Mouse (Mus musculus): Measurements from ENCODE around the gene Zfp84.

DNA sequence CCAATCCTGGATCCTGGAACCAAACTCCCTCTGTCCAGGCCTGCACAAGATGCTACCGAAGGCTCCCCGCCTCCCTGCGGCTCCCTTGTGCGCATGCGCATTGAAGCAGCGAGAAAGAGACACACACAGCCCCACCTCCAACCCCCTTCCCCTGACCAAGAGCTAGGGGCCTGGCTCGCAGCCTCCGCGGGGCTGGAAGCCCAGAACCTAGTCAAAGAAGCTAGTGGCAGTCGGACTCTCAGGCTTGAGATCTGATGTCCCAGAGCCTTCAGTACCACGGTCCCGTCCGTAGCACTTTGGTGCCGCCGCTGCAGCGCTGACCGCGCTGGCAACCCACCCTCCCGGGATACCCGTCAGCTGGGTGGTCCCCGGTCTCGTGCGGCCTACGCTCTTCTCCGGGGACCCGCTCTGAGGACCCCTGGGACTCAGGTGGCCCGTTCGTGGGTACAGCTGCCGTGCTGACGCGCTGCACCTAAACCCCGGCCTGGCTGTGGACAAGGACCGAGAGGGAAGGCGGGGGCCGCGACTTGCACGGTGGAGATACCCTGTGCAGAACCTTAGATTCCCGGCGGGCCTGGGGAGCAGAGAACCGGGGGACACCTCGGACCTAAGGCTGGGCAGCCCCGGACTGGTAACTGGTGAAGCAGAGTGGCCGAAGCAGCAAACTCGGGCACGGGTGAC lies 15.7 kb downstream of the Zfp84 start, which contains the start of gene Zfp30:
- no peak for TF ChIP-seq CTCF (IDR thresholded peaks at IDR 0.05; ENCODE audit: extremely low read depth, insufficient read length, insufficient replicate concordance, low read depth, low read length)
- no peak for TF ChIP-seq POLR2A (IDR thresholded peaks at IDR 0.05; ENCODE audit: low read depth, low read length)

Data from small intestine, adult 2 months (tissue).